Mouse (Mus musculus): Measurements from ENCODE around the gene Slc5a4b.

GRCm38 (mm10) chr10:76012922-76013321, 97.8 kb downstream of the Slc5a4b start:
- TF ChIP-seq POLR2A (IDR thresholded peaks at IDR 0.05; ENCODE audit: extremely low read depth, insufficient read depth, low read length) (no peak), CTCF (IDR thresholded peaks at IDR 0.05; ENCODE audit: low read depth, low read length) (no peak)

Measured in liver, adult 2 months (tissue).